Mouse (Mus musculus) skeletal muscle tissue, adult 2 months (tissue): ENCODE measurements around the gene Spint3.
"Not testable (repeated sequence)": the region's sequence is repeated elsewhere in the genome, so short reads cannot be mapped to it uniquely, and the experiment has no call there.

Source experiments
- DNase-seq: peaks from one replicate; pipeline ENCODE4 v3.0.0-alpha.2; 2012; ENCODE audit warnings: low read depth, low spot score

Spint3 gene

GRCm38 (mm10) chr2:164573359-164573758 lies at the start of gene Spint3:
TSS of gene Spint3 (minus strand) at chr2:164573459.
- DNase-seq = not testable (repeated sequence)

GRCm38 (mm10) chr2:164621775-164622174 lies 48.5 kb upstream of the Spint3 start:
- no peak for DNase-seq

GRCm38 (mm10) chr2:164619050-164619449 lies 45.8 kb upstream of the Spint3 start:
- no peak for DNase-seq

GRCm38 (mm10) chr2:164615386-164615785 lies 42.1 kb upstream of the Spint3 start:
- no peak for DNase-seq

- not testable (repeated sequence) for DNase-seq
These were observed 40.2 kb upstream of the Spint3 start, which contains the start of the genes Wfdc6b and Wfdc8 for GRCm38 (mm10) chr2:164613471-164613870. TSS of gene Wfdc6b (plus strand) at chr2:164613522. TSS of gene Wfdc8 (minus strand) at chr2:164613626.

GRCm38 (mm10) chr2:164608781-164609180 lies 35.5 kb upstream of the Spint3 start:
- DNase-seq = no peak

DNA sequence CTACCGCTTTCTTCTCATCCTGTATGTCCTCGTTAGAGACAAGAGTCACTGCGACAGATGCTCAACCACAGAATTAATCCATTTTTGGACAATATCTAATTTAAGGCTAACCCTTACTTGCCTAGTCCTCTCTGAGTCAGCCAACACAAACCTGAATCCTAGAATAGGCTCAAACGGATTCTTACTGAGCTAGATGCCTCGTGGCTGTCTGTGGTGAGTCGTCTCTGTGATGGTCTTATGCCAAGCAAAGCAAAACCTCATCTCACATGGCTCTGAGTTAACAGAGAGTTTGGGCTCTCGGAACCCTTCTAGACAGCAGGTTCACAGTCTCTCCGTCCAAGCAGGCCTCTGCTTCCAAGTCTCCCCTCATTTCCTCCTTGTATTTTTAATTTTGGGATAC lies 31.2 kb upstream of the Spint3 start:
- no peak for DNase-seq

DNA sequence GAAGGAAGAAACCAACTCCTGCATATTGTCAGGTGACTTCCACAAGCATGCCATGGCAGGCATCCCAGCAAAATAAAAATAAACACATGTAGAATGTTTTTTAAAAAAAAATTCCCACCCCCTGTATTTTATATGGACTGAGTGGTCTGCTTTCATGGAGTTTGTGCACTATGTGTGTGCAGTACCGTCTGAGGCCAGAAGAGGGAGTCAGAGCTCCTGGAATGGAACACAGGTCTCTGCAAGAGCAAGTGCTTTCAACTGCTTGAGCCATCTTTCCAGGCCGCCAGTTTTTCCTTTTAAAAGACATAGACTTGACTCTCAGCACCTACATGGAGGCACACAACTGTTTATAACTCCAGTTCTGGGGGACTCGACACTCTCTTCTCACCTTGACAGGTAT lies 30.2 kb upstream of the Spint3 start:
- no peak for DNase-seq

DNA sequence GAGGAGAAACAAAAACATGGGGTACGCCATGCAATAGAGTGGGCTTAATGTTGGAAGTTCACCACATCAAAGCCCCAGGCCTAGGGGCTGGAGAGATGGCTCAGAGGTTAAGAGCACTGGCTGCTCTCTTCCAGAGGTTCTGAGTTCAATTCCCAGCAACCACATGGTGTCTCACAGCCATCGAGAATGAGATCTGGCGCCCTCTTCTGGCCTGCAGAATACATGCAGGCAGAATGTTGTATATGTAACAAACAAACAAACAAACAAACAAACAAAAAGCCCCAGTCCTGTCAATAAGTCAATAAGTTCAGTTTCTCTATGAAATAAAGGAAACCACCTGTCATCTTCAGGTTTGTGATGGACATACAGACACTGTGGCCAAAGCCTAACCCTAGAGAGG lies 26.9 kb upstream of the Spint3 start:
- no peak for DNase-seq

DNA sequence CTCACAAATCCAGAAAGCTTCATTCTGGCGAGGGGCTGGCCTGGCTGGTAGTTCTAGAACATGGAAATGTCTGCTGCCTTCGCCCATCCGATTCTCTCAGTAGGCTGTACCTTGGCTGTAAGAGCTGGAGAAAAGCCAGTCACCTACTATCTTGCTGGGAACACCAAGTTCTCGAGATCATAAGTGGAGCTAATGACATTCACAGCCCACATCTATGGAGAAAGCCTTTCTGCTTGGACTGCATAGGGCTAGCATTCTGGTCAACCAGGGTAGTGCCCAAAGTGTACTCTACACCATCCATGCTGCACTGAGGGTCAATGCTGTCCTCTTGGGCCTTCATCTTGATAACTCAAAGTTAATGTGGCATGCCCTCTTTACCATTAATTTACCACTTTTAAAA lies 20.2 kb upstream of the Spint3 start, which contains the start of gene Eppin:
Gene Eppin (minus strand): TSS at position 101 of the 400 bp plus-strand sequence.
- DNase-seq = no peak

- DNase-seq = no peak
These were observed 18.8 kb upstream of the Spint3 start for GRCm38 (mm10) chr2:164592014-164592413.

DNA sequence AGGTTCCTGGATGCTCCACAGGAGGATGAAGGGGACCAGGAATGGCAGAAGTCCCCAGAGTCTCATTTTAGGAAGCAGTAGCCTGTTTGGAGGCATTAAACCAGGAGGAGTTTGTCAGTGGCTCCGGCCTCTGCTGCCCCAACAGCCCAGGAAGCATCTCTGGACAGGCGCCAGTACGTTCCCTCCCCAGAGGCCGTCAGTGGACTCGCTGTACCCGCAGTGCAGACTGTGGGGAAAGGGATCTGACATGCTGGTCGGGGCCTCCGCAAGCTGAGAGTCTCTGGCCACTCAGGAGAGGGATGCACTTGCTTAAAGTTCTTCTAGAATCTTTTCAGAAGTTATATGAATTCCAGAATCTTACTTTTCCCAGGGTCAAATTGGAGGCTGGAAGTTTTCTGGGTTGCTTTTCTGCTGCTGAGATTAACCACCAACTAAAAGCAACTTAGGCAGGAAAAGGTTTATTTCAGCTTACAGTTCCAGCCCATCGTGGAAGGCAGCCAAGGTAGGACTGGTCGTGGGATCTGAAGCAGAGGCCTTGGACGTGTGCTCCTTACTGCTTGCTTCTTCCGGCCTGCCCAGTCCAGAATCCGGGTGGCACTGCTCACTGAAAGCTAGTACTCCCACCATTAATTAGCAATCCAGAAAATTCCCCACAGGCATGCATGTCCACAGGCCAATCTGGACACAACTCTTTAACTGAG lies 11.9 kb upstream of the Spint3 start, which contains the start of gene Wfdc6a:
Gene Wfdc6a (minus strand): TSS at position 423 of the 701 bp plus-strand sequence.
- DNase-seq = peak; percentile 5

GRCm38 (mm10) chr2:164567460-164567859 lies 5.8 kb downstream of the Spint3 start:
- no peak for DNase-seq

DNA sequence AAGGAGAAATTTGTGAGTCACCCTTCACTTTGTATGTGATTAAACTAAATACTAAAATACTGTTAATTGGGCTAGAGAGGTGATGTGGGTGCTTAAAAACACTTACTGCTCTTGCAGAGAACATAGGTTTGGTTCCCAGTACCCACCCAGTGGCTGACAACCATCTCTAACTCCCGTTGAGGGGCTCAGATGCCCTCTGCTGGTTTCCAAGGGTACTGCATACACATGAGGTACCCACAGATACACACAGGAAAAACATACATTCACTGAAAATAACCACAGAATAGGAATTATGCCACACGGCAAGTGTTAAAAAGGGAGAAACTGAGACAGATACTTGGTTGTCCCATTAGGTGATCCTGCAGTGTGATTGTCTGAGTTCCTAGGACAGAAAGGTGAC lies 6.3 kb downstream of the Spint3 start:
- DNase-seq = no peak

DNA sequence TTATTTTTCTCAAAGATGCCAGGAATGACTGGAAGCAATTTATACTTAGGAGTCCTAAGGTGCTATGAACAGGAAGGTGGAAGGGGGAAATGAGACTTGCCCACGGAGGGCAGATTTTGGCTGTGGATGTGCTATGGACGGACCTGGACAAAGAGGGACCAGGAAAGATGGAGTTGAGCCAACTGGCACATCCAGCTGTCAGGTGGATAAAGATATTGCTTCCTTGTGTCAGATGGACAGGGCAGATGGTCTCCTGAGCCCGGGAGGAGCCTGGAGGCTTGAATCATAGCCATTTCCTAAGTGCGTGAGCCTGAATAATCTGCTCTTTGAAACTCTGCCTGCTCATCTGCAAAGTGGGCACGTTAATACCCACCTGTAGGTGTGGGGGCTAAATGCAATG lies 8.9 kb downstream of the Spint3 start:
- no peak for DNase-seq

DNA sequence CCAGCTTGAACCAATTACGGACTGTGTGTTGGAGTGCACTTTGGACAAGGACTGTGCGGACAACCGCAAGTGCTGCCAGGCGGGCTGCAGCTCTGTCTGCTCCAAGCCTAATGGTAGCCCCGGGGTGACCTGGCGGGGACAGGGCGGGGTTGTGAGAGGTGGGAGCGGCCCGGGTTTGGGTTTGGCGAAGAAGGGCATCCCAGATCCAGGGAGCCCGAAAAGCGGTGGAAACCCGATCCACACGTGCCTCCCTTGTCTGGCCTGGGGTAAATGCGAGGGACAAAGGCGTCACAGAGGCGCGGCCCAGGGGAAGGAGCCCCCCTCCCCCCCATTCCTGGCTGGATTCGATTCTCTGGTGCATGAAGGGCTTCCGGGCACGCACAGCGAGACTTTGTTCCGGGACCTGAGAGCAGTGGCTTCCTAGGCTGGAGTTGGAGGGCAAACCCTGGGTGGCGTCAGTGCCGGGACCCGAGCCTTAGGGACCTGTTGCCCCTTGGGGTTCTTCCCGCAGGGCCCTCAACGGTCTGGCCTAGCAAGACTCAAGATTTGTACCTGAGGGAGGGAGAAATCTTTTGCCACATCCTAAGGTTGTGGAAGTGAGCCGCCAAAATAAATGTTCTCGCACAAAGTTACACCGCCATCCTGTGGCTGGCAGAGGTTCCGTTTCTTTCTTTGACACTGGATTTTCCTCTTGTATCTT lies 9.8 kb downstream of the Spint3 start:
- no peak for DNase-seq

- no peak for DNase-seq
These were observed 10.7 kb downstream of the Spint3 start, which contains the start of gene Wfdc2 for GRCm38 (mm10) chr2:164562391-164563188. TSS of gene Wfdc2 (plus strand) at chr2:164562413.

DNA sequence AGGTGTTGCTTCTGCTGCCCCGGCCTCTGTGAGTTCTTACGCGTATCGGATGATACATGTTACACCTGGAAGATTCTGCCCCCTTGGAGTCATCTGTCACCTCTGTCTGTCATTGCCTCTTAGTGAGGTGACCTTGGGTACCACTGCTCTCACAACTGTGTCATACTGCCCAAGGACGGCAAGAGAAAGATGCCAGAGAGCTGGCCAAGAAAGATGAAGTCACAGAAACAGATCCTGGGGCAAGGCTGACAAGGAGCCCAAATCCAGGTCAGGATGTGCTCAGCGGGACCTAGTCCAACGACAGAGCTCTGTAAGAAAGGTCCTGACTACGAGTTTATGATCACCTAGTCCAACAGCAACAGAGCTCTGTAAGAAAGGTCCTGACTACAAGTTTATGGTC lies 13.2 kb downstream of the Spint3 start:
- no peak for DNase-seq

- DNase-seq = no peak
These were observed 14.1 kb downstream of the Spint3 start for GRCm38 (mm10) chr2:164558991-164559645.

DNA sequence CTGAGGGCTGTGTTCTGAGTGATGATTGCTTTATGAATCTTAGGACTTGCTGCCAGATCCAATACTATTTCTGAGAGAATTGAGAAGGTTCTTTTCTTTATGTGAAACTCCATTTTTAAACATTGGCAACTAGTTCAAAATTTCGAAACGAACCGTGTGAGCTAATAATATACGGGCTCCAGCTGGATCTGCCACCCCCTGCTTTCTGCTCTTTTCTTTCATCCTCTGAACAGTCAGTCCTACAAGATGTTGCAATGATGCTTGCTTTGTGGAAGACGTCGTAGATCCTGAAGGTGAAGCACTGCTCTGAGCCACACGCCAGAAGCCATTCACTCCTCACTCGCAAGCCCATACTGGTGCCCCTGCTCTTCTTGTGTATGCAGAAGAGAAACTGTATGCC lies 14.8 kb downstream of the Spint3 start:
- no peak for DNase-seq

- DNase-seq = no peak
These were observed 21.8 kb downstream of the Spint3 start for GRCm38 (mm10) chr2:164551502-164551901.

DNA sequence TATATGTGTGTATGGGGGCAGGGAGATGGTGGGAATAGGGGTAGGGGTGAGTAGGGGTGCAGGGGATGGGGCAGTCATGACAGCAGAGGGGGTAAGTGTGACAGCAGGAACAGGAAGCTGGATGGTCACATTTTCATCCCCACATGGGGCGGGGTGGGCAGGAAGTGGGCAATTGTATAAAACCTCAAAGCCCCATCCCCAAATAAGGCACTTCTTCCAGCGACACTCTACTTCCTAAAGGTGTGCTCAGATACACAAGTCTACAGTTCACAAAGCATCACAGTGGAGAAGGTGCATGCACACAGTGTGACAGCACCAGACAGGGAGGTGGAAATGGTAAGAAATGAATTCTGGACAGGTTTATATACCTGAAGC lies 22.4 kb downstream of the Spint3 start:
- no peak for DNase-seq
